Mouse (Mus musculus) limb, embryonic 12.5 days (tissue): Measurements from ENCODE around the gene Apoe. TPM values are rescaled to one million over a fixed set of nuclear protein-coding genes. Genes with fewer than 3 reads are reported as not detected.

Experiments used
- ATAC-seq: fragments of 200-750 bp; cut with Nextera tagmentation; 2 replicates; pipeline ENCODE4 v1.8.0; 2017; ENCODE audit warnings: low read depth, moderate TSS enrichment; ENCODE audit not compliant: insufficient number of reproducible peaks, insufficient read depth, low FRiP score, low TSS enrichment
- H3K27ac ChIP-seq: fragments of 300-500 bp; sonication (generic); 2 replicates; pipeline ENCODE4 v1.5.1; 2016; ENCODE audit warnings: mild to moderate bottlenecking, moderate library complexity
- H3K27me3 ChIP-seq: fragments of 300-500 bp; sonication (generic); 2 replicates; pipeline ENCODE4 v1.6.1; 2016; ENCODE audit warnings: mild to moderate bottlenecking, moderate library complexity
- H3K36me3 ChIP-seq: fragments of 300-500 bp; sonication (generic); 2 replicates; pipeline ENCODE4 v1.6.1; 2016; ENCODE audit warnings: mild to moderate bottlenecking, moderate library complexity
- H3K4me1 ChIP-seq: fragments of 300-500 bp; sonication (generic); replicated peaks from 2 replicates; pipeline ENCODE4 v1.6.1; 2016
- H3K4me2 ChIP-seq: fragments of 300-500 bp; sonication (generic); 2 replicates; pipeline ENCODE4 v1.6.1; 2016; ENCODE audit warnings: mild to moderate bottlenecking, moderate library complexity
- H3K4me3 ChIP-seq: fragments of 300-500 bp; sonication (generic); replicated peaks from 2 replicates; pipeline ENCODE4 v1.5.1; 2016; ENCODE audit warnings: mild to moderate bottlenecking
- H3K9ac ChIP-seq: fragments of 300-500 bp; sonication (generic); replicated peaks from 2 replicates; pipeline ENCODE4 v1.6.1; 2016; ENCODE audit warnings: mild to moderate bottlenecking, moderate library complexity
- H3K9me3 ChIP-seq: fragments of 300-500 bp; sonication (generic); 2 replicates; pipeline ENCODE4 v1.6.1; 2016; ENCODE audit warnings: mild to moderate bottlenecking, moderate library complexity
- WGBS: fragments of 180-500 bp; shearing (Covaris S2); methylation state at CpG from one replicate; pipeline ENCODE4 v1.1.7; 2016; 5-methylcytosine and 5-hydroxymethylcytosine counted together
- polyA plus RNA-seq: library from polyadenylated mRNA; unstranded; fragments of >200 nt; fragmentation: Nextera tagmentation; extraction: Ambion mirVana; gene quantifications from 2 replicates; pipeline ENCODE4 v1.2.1, GENCODE M21; 2016

Gene Apoe
- polyA plus RNA-seq, 1 experiment from 2014 or later = 114 TPM

DNA sequence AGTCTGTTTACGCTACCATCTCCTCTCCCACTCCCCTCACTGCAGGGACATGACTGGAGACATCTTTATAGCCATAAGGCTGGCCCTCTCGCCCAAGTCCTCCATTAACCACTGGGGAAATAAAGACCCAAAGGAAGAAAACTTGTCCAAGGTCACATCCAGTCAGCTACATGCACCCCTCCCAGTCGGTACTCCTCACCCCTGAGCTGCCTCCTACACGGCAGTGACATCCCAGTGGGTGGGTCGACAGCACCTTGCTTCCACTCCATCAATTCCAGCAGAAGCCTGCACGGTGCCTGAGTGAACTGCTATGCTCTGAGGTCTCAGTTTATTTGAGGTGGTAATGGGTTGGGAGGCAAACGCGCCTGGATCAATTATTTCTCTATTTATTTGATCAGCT is 35.0 kb downstream of the Apoe start:
- 0 out of 2 replicates have a peak, but pooled peaks have one; percentile 29 for ATAC-seq
- Histone ChIP-seq H3K36me3 (peaks cover 32% of the 10 kb centered on the region), H3K27ac (no peak overlapping the region), H3K9ac (peak overlapping the region; percentile 96), H3K9me3 (no peaks in the 10 kb centered on the region), H3K4me2 (peak overlapping the region; percentile 88), H3K27me3 (no peaks in the 10 kb centered on the region), H3K4me1 (peaks cover 13% of the 10 kb centered on the region), H3K4me3 (peak overlapping the region; percentile 100)
- 14% methylated on average over 8 of the region's 8 CpGs for WGBS

DNA sequence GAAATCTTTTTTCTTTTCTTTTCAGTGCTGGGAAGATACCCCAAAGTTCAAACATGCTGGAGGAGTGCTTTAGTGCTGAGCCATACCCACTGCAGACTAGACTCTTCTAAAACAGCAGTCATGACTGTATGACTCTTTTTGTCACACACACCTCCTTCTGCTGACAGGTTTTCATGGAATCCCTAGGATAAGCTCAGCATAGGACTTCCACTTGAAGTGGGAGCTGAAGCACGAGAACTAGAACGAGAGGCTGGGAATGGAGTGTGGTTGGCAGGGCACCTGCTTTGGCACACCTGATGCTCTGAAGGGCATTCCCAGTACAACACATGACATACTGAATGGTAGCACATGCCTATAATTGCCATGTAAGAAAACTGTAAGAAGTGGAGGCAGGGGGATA is 46.4 kb downstream of the Apoe start:
- WGBS = 90% methylated on average over 2 of the region's 2 CpGs
- H3K36me3 ChIP-seq = peaks cover 86% of the 10 kb centered on the region
- H3K9ac ChIP-seq = no peak overlapping the region
- no peaks in the 10 kb centered on the region for H3K4me1 ChIP-seq
- H3K4me3 ChIP-seq = no peak overlapping the region
- H3K27ac ChIP-seq = no peak overlapping the region
- no peak overlapping the region for H3K4me2 ChIP-seq
- no peaks in the 10 kb centered on the region for H3K9me3 ChIP-seq
- no peak for ATAC-seq
- H3K27me3 ChIP-seq = no peaks in the 10 kb centered on the region

DNA sequence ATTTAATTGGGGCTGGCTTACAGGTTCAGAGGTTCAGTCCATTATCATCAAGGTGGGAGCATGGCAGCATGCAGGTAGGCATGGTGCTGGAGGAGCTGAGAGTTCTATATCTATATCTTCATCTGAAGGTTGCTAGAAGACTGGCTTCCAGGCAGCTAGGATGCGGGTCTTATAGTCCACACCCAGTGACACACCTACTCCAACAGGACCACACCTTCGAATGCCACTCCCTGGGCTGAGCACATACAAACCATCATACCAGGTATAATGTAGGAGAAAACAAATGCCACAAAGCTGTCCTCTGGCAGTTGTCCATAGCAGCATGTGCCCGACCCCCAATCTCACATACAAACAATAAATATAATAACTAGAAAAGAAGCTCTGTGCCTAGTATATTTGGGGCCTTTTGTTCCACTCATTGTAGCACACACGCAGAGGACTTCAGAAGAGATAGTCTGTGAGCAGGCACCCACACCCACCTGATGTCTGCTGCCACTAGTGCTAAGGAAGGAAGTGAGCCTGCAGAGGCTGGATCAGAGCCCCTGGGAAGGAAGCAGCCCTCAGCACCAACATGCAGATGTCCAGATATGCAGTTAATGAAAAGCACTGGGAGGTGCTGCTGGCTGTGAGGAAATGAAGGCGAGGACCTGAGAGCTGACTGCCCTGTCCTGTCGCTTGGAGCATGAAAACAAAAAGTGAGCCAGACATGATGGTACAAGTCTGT is 47.8 kb downstream of the Apoe start:
- H3K9me3 ChIP-seq = no peaks in the 10 kb centered on the region
- 93% methylated on average over 6 of the region's 6 CpGs for WGBS
- H3K27ac ChIP-seq = no peak overlapping the region
- H3K4me1 ChIP-seq = no peaks in the 10 kb centered on the region
- no peak overlapping the region for H3K4me2 ChIP-seq
- H3K9ac ChIP-seq = no peak overlapping the region
- ATAC-seq = no peak
- no peak overlapping the region for H3K4me3 ChIP-seq
- no peaks in the 10 kb centered on the region for H3K27me3 ChIP-seq
- H3K36me3 ChIP-seq = peaks cover 89% of the 10 kb centered on the region

Other genes starting within 250 kb of the Apoe start
- gene Mark4, start 240.4 kb downstream of the Apoe start, polyA plus RNA-seq = 13.5 and 13.6 TPM in 2 replicates
- gene Exoc3l2, start 235.9 kb downstream of the Apoe start, polyA plus RNA-seq = 1.5 and 1.8 TPM in 2 replicates
- gene Bloc1s3, start 190.8 kb downstream of the Apoe start, polyA plus RNA-seq = 3.6 and 4.1 TPM in 2 replicates
- gene Trappc6a, start 190.8 kb downstream of the Apoe start, polyA plus RNA-seq = 79.4 and 80.0 TPM in 2 replicates
- gene Nkpd1, start 181.3 kb downstream of the Apoe start, polyA plus RNA-seq = 0.14 TPM in 1 of 2 replicates, not detected in the other
- 33.2 and 39.7 TPM in 2 replicates for gene Ppp1r37, start 136.1 kb downstream of the Apoe start, polyA plus RNA-seq
- gene Zfp296, start 121.9 kb downstream of the Apoe start, polyA plus RNA-seq = 0.38 and 0.61 TPM in 2 replicates
- gene Gemin7, start 121.6 kb downstream of the Apoe start, polyA plus RNA-seq = 167 and 170 TPM in 2 replicates
- gene Clasrp, start 94.7 kb downstream of the Apoe start, polyA plus RNA-seq = 77.4 and 78.4 TPM in 2 replicates
- gene Relb, start 69.8 kb downstream of the Apoe start, polyA plus RNA-seq = 5.8 and 7.3 TPM in 2 replicates
- gene Clptm1, start 34.2 kb downstream of the Apoe start, polyA plus RNA-seq = 92.6 and 94.2 TPM in 2 replicates
- gene Apoc2, start 21.2 kb downstream of the Apoe start, polyA plus RNA-seq = 0.97 TPM in 1 of 2 replicates, not detected in the other
- not detected in 2 replicates for gene Gm44805, start 17.8 kb downstream of the Apoe start, polyA plus RNA-seq
- not detected in 2 replicates for gene Apoc4, start 17.7 kb downstream of the Apoe start, polyA plus RNA-seq
- gene Apoc1, start 6.5 kb downstream of the Apoe start, polyA plus RNA-seq = 4.6 and 7.0 TPM in 2 replicates
- 166 and 174 TPM in 2 replicates for gene Tomm40, start 16.2 kb upstream of the Apoe start, polyA plus RNA-seq
- gene Nectin2, start 51.3 kb upstream of the Apoe start, polyA plus RNA-seq = 65.0 and 74.9 TPM in 2 replicates
- 59.7 and 63.3 TPM in 2 replicates for gene Bcam, start 71.8 kb upstream of the Apoe start, polyA plus RNA-seq
- gene Cblc, start 97.6 kb upstream of the Apoe start, polyA plus RNA-seq = 2.8 and 3.1 TPM in 2 replicates
- 0.54 and 0.82 TPM in 2 replicates for gene Bcl3, start 123.6 kb upstream of the Apoe start, polyA plus RNA-seq
- 0.43 TPM in 1 of 2 replicates, not detected in the other for gene Gm19345, start 152.8 kb upstream of the Apoe start, polyA plus RNA-seq
- not detected in 2 replicates for gene Ceacam16, start 162.1 kb upstream of the Apoe start, polyA plus RNA-seq
- gene Ceacam19, start 188.8 kb upstream of the Apoe start, polyA plus RNA-seq = not detected in 2 replicates
- gene Pvr, start 222.0 kb upstream of the Apoe start, polyA plus RNA-seq = 7.5 and 8.1 TPM in 2 replicates